Mouse (Mus musculus) forebrain, embryonic 16.5 days (tissue): ENCODE results near the gene Slc34a1. TPM values are rescaled to one million over a fixed set of nuclear protein-coding genes. Genes with fewer than 3 reads are reported as not detected.

ENCODE experiments used
- ATAC-seq: fragments of 200-750 bp; cut with Nextera tagmentation; 2 replicates; pipeline ENCODE4 v1.8.0; 2017; ENCODE audit warnings: mild to moderate bottlenecking, moderate library complexity
- H3K27ac ChIP-seq: fragments of 300-500 bp; sonication (generic); 2 replicates; pipeline ENCODE4 v1.5.1; 2014; ENCODE audit warnings: low read length, control low read depth
- H3K27me3 ChIP-seq: fragments of 300-500 bp; sonication (generic); replicated peaks from 2 replicates; pipeline ENCODE4 v1.6.1; 2014; ENCODE audit warnings: low read length; ENCODE audit not compliant: control insufficient read depth, insufficient read depth
- H3K36me3 ChIP-seq: fragments of 300-500 bp; sonication (generic); 2 replicates; pipeline ENCODE4 v1.6.1; 2014; ENCODE audit not compliant: control insufficient read depth, insufficient read depth
- H3K4me1 ChIP-seq: fragments of 300-500 bp; sonication (generic); replicated peaks from 2 replicates; pipeline ENCODE4 v1.6.1; 2014; ENCODE audit warnings: low read length; ENCODE audit not compliant: control insufficient read depth, insufficient read depth
- H3K4me2 ChIP-seq: fragments of 300-500 bp; sonication (generic); 2 replicates; pipeline ENCODE4 v1.6.1; 2014; ENCODE audit warnings: mild to moderate bottlenecking, low read length, control low read depth
- H3K4me3 ChIP-seq: fragments of 300-500 bp; sonication (generic); replicated peaks from 2 replicates; pipeline ENCODE4 v1.5.1; 2014; ENCODE audit warnings: mild to moderate bottlenecking, low read length, control low read depth
- H3K9ac ChIP-seq: fragments of 300-500 bp; sonication (generic); replicated peaks from 2 replicates; pipeline ENCODE4 v1.6.1; 2014; ENCODE audit warnings: low read depth, low read length, control low read depth
- H3K9me3 ChIP-seq: fragments of 300-500 bp; sonication (generic); 2 replicates; pipeline ENCODE4 v1.6.1; 2016; ENCODE audit warnings: low read length; ENCODE audit not compliant: control insufficient read depth
- WGBS: fragments of 180-500 bp; shearing (Covaris S2); extraction: QIAGEN DNeasy Blood & Tissue Kit; methylation state at CpG from one replicate; pipeline ENCODE4 v1.1.7; 2014; 5-methylcytosine and 5-hydroxymethylcytosine counted together
- polyA plus RNA-seq: library from polyadenylated mRNA; unstranded; fragments of >200 nt; fragmentation: Nextera tagmentation; extraction: Ambion mirVana; gene quantifications from 2 replicates; pipeline ENCODE4 v1.2.1, GENCODE M21; 2015

The Slc34a1 gene
- polyA plus RNA-seq, 1 experiment from 2014 or later = not detected

GRCm38 (mm10) chr13:55403266-55403665 lies 5.3 kb downstream of the Slc34a1 start:
- Histone ChIP-seq H3K9ac (no peak overlapping the region), H3K9me3 (no peaks in the 10 kb centered on the region), H3K4me2 (no peak overlapping the region), H3K36me3 (no peaks in the 10 kb centered on the region), H3K4me1 (peaks cover 9% of the 10 kb centered on the region), H3K27ac (no peak overlapping the region), H3K4me3 (no peak overlapping the region), H3K27me3 (no peaks in the 10 kb centered on the region)
- no peak for ATAC-seq
- 76% methylated on average over 7 of the region's 7 CpGs for WGBS

- H3K27ac ChIP-seq = no peak overlapping the region
- peaks cover 9% of the 10 kb centered on the region for H3K4me1 ChIP-seq
- no peaks in the 10 kb centered on the region for H3K27me3 ChIP-seq
- H3K4me3 ChIP-seq = no peak overlapping the region
- WGBS = 38% methylated on average over 15 of the region's 15 CpGs
- H3K4me2 ChIP-seq = no peak overlapping the region
- no peak for ATAC-seq
- no peaks in the 10 kb centered on the region for H3K36me3 ChIP-seq
- no peaks in the 10 kb centered on the region for H3K9me3 ChIP-seq
- no peak overlapping the region for H3K9ac ChIP-seq
Measured at GRCm38 (mm10) chr13:55403935-55404852, 6.2 kb downstream of the Slc34a1 start.

DNA sequence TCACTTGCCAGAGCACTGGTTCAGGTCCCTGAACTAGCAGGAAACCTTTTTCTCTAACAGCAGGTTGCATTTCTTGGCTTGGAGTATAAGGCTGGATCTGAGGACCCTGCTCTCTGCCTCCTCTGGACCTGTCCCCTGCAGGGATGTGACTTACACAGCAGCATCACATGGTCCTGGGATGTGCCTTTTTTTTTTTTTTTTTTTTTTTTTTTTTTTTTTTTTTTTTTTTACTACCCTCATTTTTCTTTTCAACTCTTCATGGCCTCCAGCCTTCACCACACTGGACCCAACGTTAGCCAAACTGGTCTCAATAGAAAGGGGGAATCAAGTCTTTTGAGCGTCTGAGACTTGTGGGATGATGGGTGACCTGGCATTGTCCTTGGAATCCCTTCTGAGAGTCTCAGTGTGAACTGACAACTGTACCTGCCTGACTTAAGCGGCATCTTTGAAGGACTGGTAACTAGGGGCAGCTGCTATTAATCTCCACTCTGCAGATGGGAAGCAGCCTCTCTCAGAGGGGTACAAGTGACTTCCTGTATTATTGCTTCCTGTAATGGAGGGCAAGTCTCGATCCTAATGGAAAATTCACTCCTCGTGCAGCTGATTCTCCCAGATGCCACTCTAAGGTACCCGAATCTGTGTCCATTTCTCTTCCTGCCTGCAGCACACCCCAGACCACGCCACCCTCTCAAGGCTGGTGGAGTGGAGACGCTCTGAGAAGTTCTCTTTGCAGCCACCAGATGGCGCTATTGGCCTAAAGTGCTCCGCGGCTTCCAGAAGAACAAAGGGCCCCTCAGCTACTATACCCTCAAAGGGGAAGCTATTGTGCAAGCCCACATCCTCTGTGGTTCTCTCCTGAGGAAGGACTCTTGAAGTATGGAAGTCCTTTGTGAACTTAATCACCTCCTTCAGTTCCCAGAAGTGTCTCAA lies 7.1 kb downstream of the Slc34a1 start:
- Histone ChIP-seq H3K9me3 (no peaks in the 10 kb centered on the region), H3K4me1 (peaks cover 9% of the 10 kb centered on the region), H3K27ac (peak overlapping the region; percentile 71), H3K27me3 (no peaks in the 10 kb centered on the region), H3K36me3 (no peaks in the 10 kb centered on the region), H3K4me2 (peak overlapping the region; percentile 6; the same call in 1 of the 2 replicates), H3K9ac (peak overlapping the region; percentile 42), H3K4me3 (no peak overlapping the region)
- ATAC-seq = peak; percentile 94
- 14% methylated on average over 11 of the region's 11 CpGs for WGBS

- Histone ChIP-seq H3K27me3 (no peaks in the 10 kb centered on the region), H3K4me2 (no peak overlapping the region; the same call in 1 of the 2 replicates), H3K9me3 (no peaks in the 10 kb centered on the region), H3K4me1 (peaks cover 9% of the 10 kb centered on the region), H3K27ac (peak overlapping the region; percentile 71), H3K36me3 (no peaks in the 10 kb centered on the region), H3K9ac (peak overlapping the region; percentile 42), H3K4me3 (no peak overlapping the region)
- WGBS = 42% methylated on average over 13 of the region's 13 CpGs
- peak; percentile 56 for ATAC-seq
Measured at GRCm38 (mm10) chr13:55405783-55406390, 7.9 kb downstream of the Slc34a1 start.

GRCm38 (mm10) chr13:55407341-55407740 lies 9.4 kb downstream of the Slc34a1 start:
- Histone ChIP-seq H3K4me3 (no peak overlapping the region), H3K4me2 (no peak overlapping the region), H3K4me1 (peaks cover 9% of the 10 kb centered on the region), H3K9ac (no peak overlapping the region), H3K9me3 (no peaks in the 10 kb centered on the region), H3K27me3 (no peaks in the 10 kb centered on the region), H3K27ac (no peak overlapping the region), H3K36me3 (no peaks in the 10 kb centered on the region)
- no peak for ATAC-seq
- WGBS = 88% methylated on average over 4 of the region's 4 CpGs

GRCm38 (mm10) chr13:55408546-55409120 lies 10.6 kb downstream of the Slc34a1 start:
- no peak for ATAC-seq
- Histone ChIP-seq H3K27ac (no peak overlapping the region), H3K9ac (no peak overlapping the region), H3K9me3 (no peaks in the 10 kb centered on the region), H3K27me3 (no peaks in the 10 kb centered on the region), H3K4me3 (no peak overlapping the region), H3K4me1 (peaks cover 9% of the 10 kb centered on the region), H3K36me3 (no peaks in the 10 kb centered on the region), H3K4me2 (no peak overlapping the region)
- WGBS = 91% methylated on average over 19 of the region's 19 CpGs

- Histone ChIP-seq H3K4me1 (peaks cover 6% of the 10 kb centered on the region; the same call in 1 of the 2 replicates), H3K27me3 (no peaks in the 10 kb centered on the region), H3K27ac (no peak overlapping the region), H3K36me3 (no peaks in the 10 kb centered on the region), H3K9me3 (no peaks in the 10 kb centered on the region), H3K4me3 (no peak overlapping the region), H3K4me2 (no peak overlapping the region), H3K9ac (no peak overlapping the region)
- ATAC-seq = no peak
- 68% methylated on average over 7 of the region's 7 CpGs for WGBS
Measured at GRCm38 (mm10) chr13:55411826-55412225, 13.8 kb downstream of the Slc34a1 start.

DNA sequence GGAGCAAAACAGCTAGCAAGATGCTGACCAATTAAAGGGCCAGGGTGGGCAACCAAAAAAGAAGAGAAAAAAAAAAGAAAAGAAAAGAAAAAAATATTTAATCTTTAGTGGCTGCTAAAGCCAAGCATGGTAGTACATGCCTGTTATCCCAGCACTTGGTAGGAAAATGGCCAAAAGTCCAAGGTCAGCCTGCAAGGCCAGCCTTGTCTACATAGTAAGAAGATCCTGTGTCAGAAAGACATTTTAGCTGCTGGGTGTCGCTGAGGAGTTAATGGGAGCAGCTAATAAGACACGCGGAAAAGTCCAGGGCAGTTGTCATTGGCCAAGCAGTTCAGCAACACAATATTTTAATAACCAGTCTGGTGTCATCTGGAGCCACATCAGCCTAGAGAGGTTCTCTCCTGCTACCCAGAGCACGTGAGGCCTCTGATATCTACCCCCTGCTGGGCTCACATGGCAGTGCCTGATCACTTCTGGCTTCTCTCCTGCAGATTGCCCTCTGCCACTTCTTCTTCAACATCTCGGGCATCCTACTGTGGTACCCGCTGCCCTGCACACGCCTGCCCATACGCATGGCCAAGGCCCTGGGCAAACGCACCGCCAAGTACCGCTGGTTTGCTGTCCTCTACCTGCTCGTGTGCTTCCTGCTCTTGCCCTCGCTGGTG lies 14.8 kb downstream of the Slc34a1 start:
- Histone ChIP-seq H3K36me3 (no peaks in the 10 kb centered on the region), H3K4me2 (no peak overlapping the region), H3K4me1 (peaks cover 6% of the 10 kb centered on the region; the same call in 1 of the 2 replicates), H3K27me3 (no peaks in the 10 kb centered on the region), H3K9me3 (no peaks in the 10 kb centered on the region), H3K4me3 (no peak overlapping the region), H3K9ac (no peak overlapping the region), H3K27ac (no peak overlapping the region)
- WGBS = 83% methylated on average over 13 of the region's 13 CpGs
- no peak for ATAC-seq
